Mouse (Mus musculus): ENCODE results near the gene Filip1. TPM values are rescaled to one million over a fixed set of nuclear protein-coding genes. Genes with fewer than 3 reads are reported as not detected.

Gene Filip1
- polyA plus RNA-seq, 2 experiments, result 4.9 to 6.0 TPM

DNA sequence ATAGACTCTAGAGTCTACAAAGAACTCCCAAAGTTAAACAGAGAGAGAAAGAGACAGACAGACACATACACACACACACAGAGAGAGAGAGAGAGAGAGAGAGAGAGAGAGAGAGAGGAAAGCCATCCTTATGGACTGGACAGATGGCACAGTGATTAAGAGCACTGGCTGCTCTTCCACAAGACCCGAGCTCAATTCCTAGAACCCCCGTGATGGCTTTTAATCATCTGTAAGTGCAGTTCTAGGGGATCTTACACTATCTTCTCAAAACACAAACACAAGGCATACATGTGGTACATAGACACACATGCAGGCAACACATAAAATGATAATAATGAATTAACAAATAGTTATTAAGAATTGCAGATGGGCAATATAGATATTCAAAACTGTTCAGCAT lies 64.3 kb downstream of the Filip1 start:
- H3K27ac ChIP-seq (replicated peaks; ENCODE audit: low read depth, low read length), result no peak overlapping the region
- H3K4me2 ChIP-seq (replicated peaks; ENCODE audit: low read depth, low read length, severe bottlenecking), result no peak overlapping the region
- ATAC-seq (ENCODE audit: low FRiP score, low read depth) (no peak), DNase-seq (ENCODE audit: low spot score) (no peak)
- H3K9me3 ChIP-seq (ENCODE audit: control insufficient read depth, low read length), result no peaks in the 10 kb centered on the region
- H3K4me1 ChIP-seq (ENCODE audit: control insufficient read depth, insufficient read depth, low read length), result peaks cover 15% of the 10 kb centered on the region
- WGBS, result 75% methylated on average over 2 of the region's 2 CpGs
- no peaks in the 10 kb centered on the region for H3K27me3 ChIP-seq (ENCODE audit: control insufficient read depth, insufficient read depth, low read length)
- no peaks in the 10 kb centered on the region for H3K36me3 ChIP-seq (ENCODE audit: control insufficient read depth, insufficient read depth, low read length)
- no peak for TF ChIP-seq POLR2A (IDR thresholded peaks at IDR 0.05; ENCODE audit: borderline replicate concordance, extremely low read depth, insufficient read depth, insufficient read length)
- H3K4me3 ChIP-seq (replicated peaks; ENCODE audit: low read length), result no peak overlapping the region
- no peak overlapping the region for H3K9ac ChIP-seq (ENCODE audit: low read depth, low read length, severe bottlenecking)

DNA sequence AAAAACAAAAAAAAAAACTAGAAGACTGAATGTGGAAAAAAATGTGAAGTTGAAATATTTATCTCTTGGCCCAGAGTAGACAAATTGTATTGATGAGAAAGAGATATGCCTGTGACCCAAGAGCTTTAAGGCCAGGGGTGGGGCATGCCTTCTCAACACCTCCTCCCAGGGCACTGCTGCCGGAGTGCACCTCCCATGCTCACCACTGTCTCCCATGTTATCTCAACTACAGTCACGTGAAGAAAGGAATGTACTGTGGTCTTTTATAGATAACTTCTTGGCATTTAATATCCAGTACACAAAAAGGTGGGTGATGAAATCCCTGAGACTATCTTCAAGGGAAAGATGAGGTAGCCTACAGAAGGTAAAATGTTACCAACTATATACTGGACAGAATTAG lies 64.7 kb downstream of the Filip1 start:
- no peaks in the 10 kb centered on the region for H3K27me3 ChIP-seq (ENCODE audit: control insufficient read depth, insufficient read depth, low read length)
- no peak overlapping the region for H3K9ac ChIP-seq (ENCODE audit: low read depth, low read length, severe bottlenecking)
- H3K4me3 ChIP-seq (replicated peaks; ENCODE audit: low read length), result no peak overlapping the region
- no peak overlapping the region for H3K27ac ChIP-seq (replicated peaks; ENCODE audit: low read depth, low read length)
- H3K36me3 ChIP-seq (ENCODE audit: control insufficient read depth, insufficient read depth, low read length), result no peaks in the 10 kb centered on the region
- no peak overlapping the region for H3K4me2 ChIP-seq (replicated peaks; ENCODE audit: low read depth, low read length, severe bottlenecking)
- WGBS, result 79% methylated on average over 2 of the region's 2 CpGs
- TF ChIP-seq POLR2A (IDR thresholded peaks at IDR 0.05; ENCODE audit: borderline replicate concordance, extremely low read depth, insufficient read depth, insufficient read length), result no peak
- peaks cover 15% of the 10 kb centered on the region for H3K4me1 ChIP-seq (ENCODE audit: control insufficient read depth, insufficient read depth, low read length)
- DNase-seq (ENCODE audit: low spot score) (no peak), ATAC-seq (ENCODE audit: low FRiP score, low read depth) (no peak)
- no peaks in the 10 kb centered on the region for H3K9me3 ChIP-seq (ENCODE audit: control insufficient read depth, low read length)

GRCm38 (mm10) chr9:79947414-79947813 lies 65.2 kb downstream of the Filip1 start:
- no peak overlapping the region for H3K4me2 ChIP-seq (replicated peaks; ENCODE audit: low read depth, low read length, severe bottlenecking)
- DNase-seq (ENCODE audit: low spot score) (no peak), ATAC-seq (ENCODE audit: low FRiP score, low read depth) (no peak)
- H3K9ac ChIP-seq (ENCODE audit: low read depth, low read length, severe bottlenecking), result no peak overlapping the region
- H3K4me1 ChIP-seq (ENCODE audit: control insufficient read depth, insufficient read depth, low read length), result peaks cover 11% of the 10 kb centered on the region
- H3K27me3 ChIP-seq (ENCODE audit: control insufficient read depth, insufficient read depth, low read length), result no peaks in the 10 kb centered on the region
- H3K27ac ChIP-seq (replicated peaks; ENCODE audit: low read depth, low read length), result no peak overlapping the region
- H3K4me3 ChIP-seq (replicated peaks; ENCODE audit: low read length), result no peak overlapping the region
- H3K36me3 ChIP-seq (ENCODE audit: control insufficient read depth, insufficient read depth, low read length), result no peaks in the 10 kb centered on the region
- no peak for TF ChIP-seq POLR2A (IDR thresholded peaks at IDR 0.05; ENCODE audit: borderline replicate concordance, extremely low read depth, insufficient read depth, insufficient read length)
- WGBS, result 72% methylated on average over 3 of the region's 3 CpGs
- H3K9me3 ChIP-seq (ENCODE audit: control insufficient read depth, low read length), result no peaks in the 10 kb centered on the region

- TF ChIP-seq POLR2A (IDR thresholded peaks at IDR 0.05; ENCODE audit: borderline replicate concordance, extremely low read depth, insufficient read depth, insufficient read length), result no peak
- no peak for DNase-seq (ENCODE audit: low spot score)
- Histone ChIP-seq H3K9me3 (ENCODE audit: control insufficient read depth, low read length) (no peaks in the 10 kb centered on the region), H3K27me3 (ENCODE audit: control insufficient read depth, insufficient read depth, low read length) (no peaks in the 10 kb centered on the region), H3K4me2 (replicated peaks; ENCODE audit: low read depth, low read length, severe bottlenecking) (no peak overlapping the region), H3K4me3 (replicated peaks; ENCODE audit: low read length) (no peak overlapping the region), H3K4me1 (ENCODE audit: control insufficient read depth, insufficient read depth, low read length) (no peaks in the 10 kb centered on the region), H3K36me3 (ENCODE audit: control insufficient read depth, insufficient read depth, low read length) (no peaks in the 10 kb centered on the region), H3K27ac (replicated peaks; ENCODE audit: low read depth, low read length) (no peak overlapping the region), H3K9ac (ENCODE audit: low read depth, low read length, severe bottlenecking) (no peak overlapping the region)
- no peak for ATAC-seq (ENCODE audit: low FRiP score, low read depth)
- WGBS, result 85% methylated on average over 6 of the region's 6 CpGs
These were observed 67.8 kb downstream of the Filip1 start for GRCm38 (mm10) chr9:79944872-79945271.

- Histone ChIP-seq H3K9ac (ENCODE audit: low read depth, low read length, severe bottlenecking) (no peak overlapping the region), H3K36me3 (ENCODE audit: control insufficient read depth, insufficient read depth, low read length) (no peaks in the 10 kb centered on the region), H3K4me2 (replicated peaks; ENCODE audit: low read depth, low read length, severe bottlenecking) (no peak overlapping the region), H3K4me1 (ENCODE audit: control insufficient read depth, insufficient read depth, low read length) (no peaks in the 10 kb centered on the region), H3K27me3 (ENCODE audit: control insufficient read depth, insufficient read depth, low read length) (no peaks in the 10 kb centered on the region), H3K27ac (replicated peaks; ENCODE audit: low read depth, low read length) (no peak overlapping the region), H3K9me3 (ENCODE audit: control insufficient read depth, low read length) (no peaks in the 10 kb centered on the region), H3K4me3 (replicated peaks; ENCODE audit: low read length) (no peak overlapping the region)
- no peak for DNase-seq (ENCODE audit: low spot score)
- no peak for ATAC-seq (ENCODE audit: low FRiP score, low read depth)
- WGBS, result 54% methylated on average over 10 of the region's 10 CpGs
- TF ChIP-seq POLR2A (IDR thresholded peaks at IDR 0.05; ENCODE audit: borderline replicate concordance, extremely low read depth, insufficient read depth, insufficient read length), result no peak
These were observed 68.7 kb downstream of the Filip1 start for GRCm38 (mm10) chr9:79943986-79944385.

All from limb, embryonic 14.5 days (tissue).